Mouse (Mus musculus): ENCODE data around the gene Sowaha. TPM values are rescaled to one million over a fixed set of nuclear protein-coding genes. Genes with fewer than 3 reads are reported as not detected.

Gene Sowaha
- total RNA-seq, 1 experiment: 0.13 TPM

DNA sequence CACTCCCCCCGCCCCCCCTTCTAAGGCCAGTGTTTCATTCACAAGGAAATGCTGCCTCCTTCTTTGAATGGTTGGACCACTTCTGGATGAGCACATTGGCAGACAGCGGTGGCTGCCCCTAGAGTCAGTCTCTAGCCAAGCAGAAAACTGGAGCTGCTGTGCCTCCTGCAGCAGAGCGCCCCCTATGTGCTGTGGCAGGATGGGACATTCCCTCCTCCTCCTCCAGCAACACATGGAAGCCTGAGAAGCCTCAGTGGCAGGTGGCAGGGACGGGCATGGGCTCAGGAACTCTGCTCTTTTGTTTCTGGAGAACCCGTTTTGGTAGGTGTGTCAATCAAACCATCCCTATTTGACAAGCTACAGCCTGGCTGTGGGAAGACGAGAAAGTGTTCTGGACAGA lies 44.8 kb upstream of the Sowaha start:
- Histone ChIP-seq H3K4me1 (ENCODE audit: control insufficient read depth in 2 of 2, insufficient read depth in 2 of 2, low read length in 2 of 2, poor library complexity in 1 of 2) (peaks cover 6 to 19% of the 10 kb centered on the region in 2 experiments; a peak in 3 of 4 replicates), H3K36me3 (ENCODE audit: control insufficient read depth, insufficient read depth, low read length, poor library complexity, severe bottlenecking) (no peaks in the 10 kb centered on the region), H3K9me3 (ENCODE audit: control insufficient read depth, insufficient read depth, low read depth, low read length) (no peaks in the 10 kb centered on the region), H3K9ac (ENCODE audit: insufficient read depth, low read depth, low read length, poor library complexity, severe bottlenecking) (no peak overlapping the region), H3K4me3 (ENCODE audit: insufficient read depth in 1 of 2, low read depth in 1 of 2, low read length in 2 of 2, poor library complexity in 1 of 2, severe bottlenecking in 1 of 2) (no peak overlapping the region), H3K27ac (ENCODE audit: insufficient read depth, low read depth, low read length, poor library complexity, severe bottlenecking) (no peak overlapping the region)
- DNase-seq (ENCODE audit: low read depth, low spot score): peak; percentile 31
- in situ Hi-C loops (cut with MboI; ENCODE audit: low sequenced_read_pairs in 2 of 2, unreplicated experiment in 2 of 2): no loop called here
- TF ChIP-seq MAFK (IDR thresholded peaks at IDR 0.05; ENCODE audit: insufficient read depth, low read depth, low read length) (no peak), CHD2 (IDR thresholded peaks at IDR 0.05; ENCODE audit: low read depth, low read length) (no peak), HCFC1 (IDR thresholded peaks at IDR 0.05; ENCODE audit: borderline replicate concordance, insufficient read depth, low read length) (no peak), ZC3H11A (IDR thresholded peaks at IDR 0.05; ENCODE audit: borderline replicate concordance, low read depth, low read length) (no peak), ZNF384 (IDR thresholded peaks at IDR 0.05; ENCODE audit: low read depth, low read length) (no peak)

- H3K4me3 ChIP-seq (ENCODE audit: insufficient read depth in 1 of 2, low read depth in 1 of 2, low read length in 2 of 2, poor library complexity in 1 of 2, severe bottlenecking in 1 of 2): no peak overlapping the region
- no peak overlapping the region for H3K9ac ChIP-seq (ENCODE audit: insufficient read depth, low read depth, low read length, poor library complexity, severe bottlenecking)
- no peak overlapping the region for H3K27ac ChIP-seq (ENCODE audit: insufficient read depth, low read depth, low read length, poor library complexity, severe bottlenecking)
- H3K9me3 ChIP-seq (ENCODE audit: control insufficient read depth, insufficient read depth, low read depth, low read length): no peaks in the 10 kb centered on the region
- H3K4me1 ChIP-seq (ENCODE audit: control insufficient read depth in 2 of 2, insufficient read depth in 2 of 2, low read length in 2 of 2, poor library complexity in 1 of 2): peaks cover 9 to 17% of the 10 kb centered on the region in 2 experiments; a peak in 3 of 4 replicates
- no peak for DNase-seq (ENCODE audit: low read depth, low spot score)
- H3K36me3 ChIP-seq (ENCODE audit: control insufficient read depth, insufficient read depth, low read length, poor library complexity, severe bottlenecking): no peaks in the 10 kb centered on the region
- TF ChIP-seq MAFK (IDR thresholded peaks at IDR 0.05; ENCODE audit: insufficient read depth, low read depth, low read length) (no peak), ZC3H11A (IDR thresholded peaks at IDR 0.05; ENCODE audit: borderline replicate concordance, low read depth, low read length) (no peak), ZNF384 (IDR thresholded peaks at IDR 0.05; ENCODE audit: low read depth, low read length) (no peak), HCFC1 (IDR thresholded peaks at IDR 0.05; ENCODE audit: borderline replicate concordance, insufficient read depth, low read length) (no peak), CHD2 (IDR thresholded peaks at IDR 0.05; ENCODE audit: low read depth, low read length) (no peak)
- in situ Hi-C loops (cut with MboI; ENCODE audit: low sequenced_read_pairs in 2 of 2, unreplicated experiment in 2 of 2): no loop called here
These were observed 43.7 kb upstream of the Sowaha start for GRCm38 (mm10) chr11:53523545-53524405.

GRCm38 (mm10) chr11:53522930-53523329 lies 42.9 kb upstream of the Sowaha start:
- no peak for TF ChIP-seq HCFC1 (IDR thresholded peaks at IDR 0.05; ENCODE audit: borderline replicate concordance, insufficient read depth, low read length)
- TF ChIP-seq ZNF384 (IDR thresholded peaks at IDR 0.05; ENCODE audit: low read depth, low read length): no peak
- TF ChIP-seq ZC3H11A (IDR thresholded peaks at IDR 0.05; ENCODE audit: borderline replicate concordance, low read depth, low read length): no peak
- no peak for TF ChIP-seq CHD2 (IDR thresholded peaks at IDR 0.05; ENCODE audit: low read depth, low read length)
- no peak for TF ChIP-seq MAFK (IDR thresholded peaks at IDR 0.05; ENCODE audit: insufficient read depth, low read depth, low read length)
- in situ Hi-C loops (cut with MboI; ENCODE audit: low sequenced_read_pairs in 2 of 2, unreplicated experiment in 2 of 2): no loop called here
- Histone ChIP-seq H3K9ac (ENCODE audit: insufficient read depth, low read depth, low read length, poor library complexity, severe bottlenecking) (no peak overlapping the region), H3K36me3 (ENCODE audit: control insufficient read depth, insufficient read depth, low read length, poor library complexity, severe bottlenecking) (no peaks in the 10 kb centered on the region), H3K27ac (ENCODE audit: insufficient read depth, low read depth, low read length, poor library complexity, severe bottlenecking) (no peak overlapping the region), H3K4me1 (ENCODE audit: control insufficient read depth in 2 of 2, insufficient read depth in 2 of 2, low read length in 2 of 2, poor library complexity in 1 of 2) (peaks cover 9 to 19% of the 10 kb centered on the region in 2 experiments; a peak in 3 of 4 replicates), H3K4me3 (ENCODE audit: insufficient read depth in 1 of 2, low read depth in 1 of 2, low read length in 2 of 2, poor library complexity in 1 of 2, severe bottlenecking in 1 of 2) (no peak overlapping the region), H3K9me3 (ENCODE audit: control insufficient read depth, insufficient read depth, low read depth, low read length) (no peaks in the 10 kb centered on the region)
- no peak for DNase-seq (ENCODE audit: low read depth, low spot score)

DNA sequence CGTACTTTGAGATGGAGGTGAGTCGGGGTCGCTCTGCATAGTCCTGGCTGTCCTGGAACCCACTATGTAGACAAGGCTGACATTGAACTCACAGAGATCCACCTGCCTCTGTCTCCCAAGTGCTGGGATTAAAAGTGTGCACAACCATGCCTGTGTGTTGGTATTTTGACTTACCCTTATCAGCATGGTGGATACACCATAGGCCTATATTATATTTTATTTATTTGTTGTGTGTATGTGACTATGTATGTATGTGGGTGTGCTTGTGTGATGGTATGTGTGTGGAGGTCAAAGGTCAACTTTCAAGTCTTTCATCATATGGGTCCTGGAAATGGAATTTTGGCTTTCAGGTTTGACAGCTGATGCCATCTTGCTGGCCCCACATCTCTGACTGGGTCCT lies 42.3 kb upstream of the Sowaha start:
- H3K4me1 ChIP-seq (ENCODE audit: control insufficient read depth in 2 of 2, insufficient read depth in 2 of 2, low read length in 2 of 2, poor library complexity in 1 of 2): peaks cover 9 to 20% of the 10 kb centered on the region in 2 experiments; a peak in 3 of 4 replicates

More for the DNA sequence above, 42.3 kb upstream of the Sowaha start:
- no peak overlapping the region for H3K9ac ChIP-seq (ENCODE audit: insufficient read depth, low read depth, low read length, poor library complexity, severe bottlenecking)
- no peak overlapping the region for H3K27ac ChIP-seq (ENCODE audit: insufficient read depth, low read depth, low read length, poor library complexity, severe bottlenecking)
- no peak overlapping the region for H3K4me3 ChIP-seq (ENCODE audit: insufficient read depth in 1 of 2, low read depth in 1 of 2, low read length in 2 of 2, poor library complexity in 1 of 2, severe bottlenecking in 1 of 2)
- TF ChIP-seq CHD2 (IDR thresholded peaks at IDR 0.05; ENCODE audit: low read depth, low read length): no peak
- no peak for TF ChIP-seq ZC3H11A (IDR thresholded peaks at IDR 0.05; ENCODE audit: borderline replicate concordance, low read depth, low read length)
- no peak for TF ChIP-seq MAFK (IDR thresholded peaks at IDR 0.05; ENCODE audit: insufficient read depth, low read depth, low read length)
- TF ChIP-seq HCFC1 (IDR thresholded peaks at IDR 0.05; ENCODE audit: borderline replicate concordance, insufficient read depth, low read length): no peak
- no peak for TF ChIP-seq ZNF384 (IDR thresholded peaks at IDR 0.05; ENCODE audit: low read depth, low read length)
- in situ Hi-C loops (cut with MboI; ENCODE audit: low sequenced_read_pairs in 2 of 2, unreplicated experiment in 2 of 2): no loop called here
- DNase-seq (ENCODE audit: low read depth, low spot score): no peak
- H3K9me3 ChIP-seq (ENCODE audit: control insufficient read depth, insufficient read depth, low read depth, low read length): no peaks in the 10 kb centered on the region
- no peaks in the 10 kb centered on the region for H3K36me3 ChIP-seq (ENCODE audit: control insufficient read depth, insufficient read depth, low read length, poor library complexity, severe bottlenecking)

Measured in ES-E14 (cell line).